Mouse (Mus musculus): Measurements from ENCODE around the gene Dand5.

Dand5 gene

DNA sequence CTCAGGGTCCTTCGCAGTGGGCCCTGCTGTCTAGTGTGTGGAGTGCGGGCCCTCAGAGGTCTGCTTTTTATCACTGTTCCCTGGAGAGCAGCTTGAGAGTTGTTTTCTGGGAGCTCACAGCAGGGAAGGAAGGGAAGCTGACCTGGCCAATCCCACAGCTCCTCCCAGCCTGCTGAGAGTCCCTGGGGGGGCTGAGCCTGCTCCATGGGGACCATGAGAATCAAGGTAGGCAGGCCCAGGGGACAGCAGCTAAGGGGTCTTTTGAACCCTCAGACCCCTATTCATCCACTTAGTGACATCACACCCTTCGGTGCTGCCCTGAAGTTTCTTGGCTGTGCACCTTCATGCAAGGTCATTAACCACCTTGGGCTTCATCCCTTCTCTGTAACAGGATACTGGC, at the start of gene Dand5:
Dand5 (minus strand) TSS at position 101 of the 400 bp plus-strand sequence.
- no peak for DNase-seq (ENCODE audit: low spot score)

DNA sequence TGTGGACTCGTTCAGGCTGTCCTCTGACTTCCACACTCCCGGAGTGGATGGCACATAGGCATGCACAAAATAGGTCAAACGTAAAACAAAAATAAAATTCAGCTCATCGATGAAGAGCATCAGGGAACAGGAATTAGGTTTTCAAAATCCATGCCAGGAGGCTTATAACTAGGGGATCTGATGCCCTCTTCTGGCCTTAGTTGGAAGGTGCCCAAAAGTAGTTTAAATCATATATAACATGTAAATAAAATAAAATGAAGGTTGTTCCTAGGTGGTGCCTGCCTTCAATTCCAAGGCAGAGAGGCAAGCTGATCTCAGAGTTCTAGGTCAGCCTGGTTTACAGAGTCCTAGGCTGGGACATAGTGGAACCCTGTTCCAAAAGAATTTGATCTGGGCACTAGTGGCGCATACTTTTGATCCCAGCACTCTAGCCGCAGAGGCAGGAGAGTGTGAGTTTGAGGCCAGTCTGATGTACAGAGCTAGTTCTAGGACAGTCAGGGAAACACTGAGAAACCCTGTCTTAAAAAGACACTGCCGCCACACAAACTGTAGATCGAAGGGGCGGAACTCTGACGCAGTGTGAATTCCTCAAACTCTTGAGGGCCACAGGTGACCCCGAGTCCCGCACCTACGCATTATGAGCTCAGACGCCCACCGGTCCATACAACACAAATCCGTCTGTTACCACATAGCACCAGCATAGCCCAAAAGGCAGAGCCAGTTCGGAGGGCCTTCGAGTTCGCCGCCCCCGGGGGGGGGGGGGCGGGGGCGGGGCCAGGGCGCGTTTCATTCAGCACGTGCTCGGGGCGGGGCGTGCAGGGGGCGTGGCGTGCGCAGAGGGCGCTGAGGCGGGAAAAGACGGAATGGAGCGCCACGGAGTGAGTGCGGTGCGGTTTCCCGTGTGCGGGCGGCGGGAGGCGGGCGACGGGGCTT, 49.0 kb upstream of the Dand5 start, which contains the start of gene Syce2:
Syce2 (plus strand) TSS at position 736 of the 933 bp plus-strand sequence.
- peak; percentile 96 for DNase-seq (ENCODE audit: low spot score)

- DNase-seq (ENCODE audit: low spot score): peak; percentile 91
These were observed 34.3 kb upstream of the Dand5 start, which contains the start of gene Farsa for GRCm38 (mm10) chr8:84856864-84857441. Gene Farsa, plus strand, starts transcription at chr8:84856989.

DNA sequence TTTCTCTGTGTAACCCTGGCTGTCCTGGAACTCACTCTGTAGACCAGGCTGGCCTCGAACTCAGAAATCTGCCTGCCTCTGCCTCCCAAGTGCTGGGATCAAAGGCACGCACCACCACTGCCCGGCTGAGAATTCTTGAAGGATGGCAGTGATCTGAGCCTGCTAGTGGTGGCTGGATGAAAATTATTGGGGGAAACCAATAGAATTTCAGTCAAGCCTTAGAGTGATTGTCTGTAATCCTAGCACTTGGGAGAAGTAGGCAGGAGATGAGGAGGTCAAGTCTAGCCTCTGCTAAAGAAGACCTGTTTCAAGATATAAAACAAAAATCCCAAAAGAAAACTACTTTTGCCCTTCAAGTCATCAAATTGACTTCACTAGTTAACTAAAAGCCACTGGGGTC, 33.8 kb upstream of the Dand5 start:
- no peak for DNase-seq (ENCODE audit: low spot score)

DNA sequence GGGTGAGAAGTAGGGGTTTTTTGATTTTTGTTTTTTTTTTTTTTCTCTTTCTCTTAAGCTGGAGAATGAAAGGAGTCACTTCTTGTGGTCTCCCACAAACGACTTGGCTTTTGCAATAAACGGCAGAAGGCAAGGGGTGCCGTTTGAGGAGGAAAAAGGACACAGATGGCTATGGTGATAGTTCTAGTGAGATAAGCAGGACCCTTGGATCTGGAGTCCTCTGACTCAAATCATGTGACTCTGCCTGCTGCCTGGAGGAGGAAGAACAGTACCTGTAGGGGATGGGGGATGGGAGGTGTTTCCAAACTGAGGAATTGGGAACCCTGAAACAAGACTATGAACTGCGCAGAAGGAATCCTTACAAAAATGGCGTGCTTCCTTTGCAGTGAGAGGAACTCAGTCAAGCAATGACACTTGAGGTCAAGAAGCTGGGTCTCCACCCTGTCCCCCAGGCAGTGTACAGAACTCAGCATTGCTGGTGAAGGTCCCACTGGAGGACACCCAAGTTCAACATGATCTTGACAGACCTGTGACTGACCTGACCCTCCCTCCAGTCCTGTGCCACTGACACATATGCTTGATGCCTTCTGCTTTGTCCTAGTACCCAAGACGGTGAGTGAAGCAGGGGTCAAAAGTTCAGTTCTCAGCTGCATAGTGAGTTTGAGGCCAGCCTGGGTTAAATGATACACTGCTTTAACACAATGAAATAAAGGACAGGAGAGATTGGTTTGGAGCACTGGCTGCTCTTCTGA, 25.2 kb upstream of the Dand5 start:
- DNase-seq (ENCODE audit: low spot score): no peak

- peak; percentile 98 for DNase-seq (ENCODE audit: low spot score)
These were observed 24.3 kb upstream of the Dand5 start, which contains the start of gene Calr for GRCm38 (mm10) chr8:84846722-84847572. Gene Calr, minus strand, starts transcription at chr8:84846934.

GRCm38 (mm10) chr8:84846094-84846721, 23.6 kb upstream of the Dand5 start:
- no peak for DNase-seq (ENCODE audit: low spot score)

- peak; percentile 70 for DNase-seq (ENCODE audit: low spot score)
These were observed 22.9 kb upstream of the Dand5 start for GRCm38 (mm10) chr8:84845355-84846093.

- no peak for DNase-seq (ENCODE audit: low spot score)
These were observed 21.9 kb upstream of the Dand5 start for GRCm38 (mm10) chr8:84844397-84845070.

DNA sequence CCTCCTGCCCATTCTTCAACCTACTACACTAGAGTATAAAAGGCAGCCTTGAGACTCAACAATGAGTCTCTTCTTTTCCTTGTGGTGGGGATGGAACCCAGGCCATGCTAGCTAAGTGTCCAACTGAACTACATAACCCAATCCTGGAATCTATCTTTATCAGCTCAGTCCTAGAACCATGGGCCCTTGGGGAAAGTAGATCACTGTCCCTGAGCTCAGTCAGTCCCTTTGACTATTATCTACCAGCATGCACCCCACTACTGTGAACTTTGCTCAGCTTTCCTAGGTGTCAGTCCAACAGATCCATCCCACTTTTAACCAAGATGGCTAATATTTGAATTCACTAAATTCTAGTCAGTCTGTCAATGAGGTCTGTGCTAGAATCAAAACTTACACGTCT, 18.9 kb upstream of the Dand5 start:
- no peak for DNase-seq (ENCODE audit: low spot score)

DNA sequence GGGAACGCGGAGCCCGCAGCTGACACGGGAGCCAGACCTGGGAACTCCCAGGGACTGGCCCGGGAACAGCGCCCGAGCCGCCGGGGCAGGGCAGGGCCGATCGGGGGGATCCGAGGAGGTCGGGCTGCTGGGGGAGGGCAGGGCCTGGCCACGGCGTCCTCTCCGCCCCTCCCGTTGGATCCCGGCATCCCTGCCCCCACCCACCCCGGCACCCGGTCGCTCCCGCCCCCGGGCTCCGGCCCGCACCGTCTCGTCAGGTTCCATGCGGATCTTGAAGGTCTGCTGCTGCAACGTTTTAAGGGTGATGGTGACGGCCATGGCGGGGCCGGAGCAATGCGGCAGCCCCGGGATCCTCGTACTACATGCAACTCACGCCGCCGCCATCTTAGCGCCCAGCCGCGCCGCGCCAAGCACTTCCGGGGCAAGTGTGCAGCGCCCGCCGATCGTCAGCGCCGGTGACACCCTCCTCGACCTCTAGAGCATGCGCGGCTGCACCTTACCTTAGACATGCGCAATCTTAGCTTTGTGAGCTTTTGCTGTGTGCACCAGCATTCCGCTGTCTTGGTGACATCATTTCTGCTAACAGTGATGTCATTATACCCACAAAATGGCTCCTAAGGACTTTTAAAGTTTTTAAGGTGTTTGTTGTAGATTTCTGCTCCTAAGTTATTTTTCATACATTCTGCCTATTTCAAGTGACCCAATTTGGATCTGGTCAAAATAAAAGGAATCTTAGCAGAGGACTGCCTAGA, 17.8 kb upstream of the Dand5 start, which contains the start of gene Rad23a:
Rad23a (minus strand) TSS at position 418 of the 752 bp plus-strand sequence.
- DNase-seq (ENCODE audit: low spot score): peak; percentile 91

- DNase-seq (ENCODE audit: low spot score): no peak
These were observed 17.2 kb upstream of the Dand5 start for GRCm38 (mm10) chr8:84839875-84840247.

DNA sequence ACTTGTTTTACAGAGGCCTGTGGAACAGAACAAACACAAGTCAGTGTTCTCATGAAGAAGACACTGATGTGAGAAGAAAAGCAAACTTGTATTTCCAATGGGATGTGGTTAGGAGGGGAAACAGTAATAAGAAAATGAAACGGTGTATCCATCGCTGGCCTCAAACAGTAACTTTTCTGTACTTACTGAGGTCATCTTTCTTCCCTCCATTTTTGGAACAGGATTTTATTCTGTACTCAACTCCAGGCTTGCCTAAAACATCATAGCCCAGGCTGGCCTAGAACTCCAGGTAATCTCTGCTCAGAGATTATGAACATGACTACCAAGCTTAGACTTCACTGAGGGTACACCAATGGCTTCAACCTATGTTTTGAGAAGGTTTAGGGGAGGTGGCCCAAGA, 16.8 kb upstream of the Dand5 start:
- DNase-seq (ENCODE audit: low spot score): no peak

DNA sequence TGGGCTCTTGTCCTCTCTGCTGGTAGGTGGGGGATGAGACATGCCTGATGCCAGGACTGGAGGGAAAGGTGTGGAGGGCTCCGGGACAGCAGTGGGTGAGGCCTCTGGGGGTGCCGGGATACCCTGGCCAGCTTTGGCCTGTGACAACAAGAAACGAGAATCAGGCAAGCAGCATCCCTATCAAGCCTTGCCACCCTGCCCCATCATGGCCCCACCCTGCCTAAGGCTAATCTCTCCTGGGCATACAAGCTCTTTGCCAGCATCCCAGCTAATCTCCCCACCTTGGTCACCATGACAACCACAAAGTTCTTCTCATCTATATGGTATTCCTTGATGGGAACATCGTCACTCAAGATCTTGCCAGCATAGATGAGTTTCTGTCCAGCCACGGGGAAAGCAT, 15.9 kb upstream of the Dand5 start:
- DNase-seq (ENCODE audit: low spot score): no peak

GRCm38 (mm10) chr8:84837912-84838470, 15.4 kb upstream of the Dand5 start:
- DNase-seq (ENCODE audit: low spot score): no peak

DNA sequence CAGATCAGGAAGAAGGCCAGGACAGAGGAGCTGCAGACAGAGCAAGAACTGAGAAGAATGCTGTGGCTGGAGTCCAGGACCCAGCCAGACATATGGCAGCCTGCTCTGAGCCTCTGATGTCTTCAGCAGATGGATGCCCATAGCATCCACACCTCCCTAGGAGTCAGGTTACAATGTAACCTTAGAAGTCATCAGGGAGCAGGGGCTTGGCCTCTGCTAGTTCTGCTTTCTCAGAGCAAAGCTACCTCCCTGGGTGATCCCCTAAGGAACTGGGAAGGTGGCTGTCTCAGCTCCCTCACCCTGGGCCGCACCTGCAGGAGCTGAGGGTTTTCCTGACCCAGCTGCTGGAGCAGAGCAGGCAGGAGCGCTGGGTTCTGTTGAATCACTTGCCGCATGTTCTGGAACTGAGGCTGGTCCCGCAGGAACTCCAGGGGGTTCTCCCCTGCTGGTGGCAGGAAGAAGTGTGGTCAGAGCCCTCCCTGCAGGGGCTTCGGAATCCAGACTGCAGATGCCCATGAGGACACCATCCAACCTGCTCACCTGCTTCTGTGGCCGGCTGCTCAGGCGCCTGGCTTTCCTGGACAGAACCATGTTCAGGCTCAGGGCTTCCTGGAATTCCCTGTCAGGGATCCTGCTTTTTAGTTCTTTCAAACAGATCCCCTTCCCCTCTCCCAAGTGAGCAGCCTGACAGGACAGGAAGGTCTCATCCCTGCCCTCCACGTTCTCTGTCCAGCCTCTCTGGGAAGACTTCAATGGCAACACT, 14.7 kb upstream of the Dand5 start:
- DNase-seq (ENCODE audit: low spot score): no peak

Data from testis, postnatal 10 days (tissue).